Mouse (Mus musculus): Measurements from ENCODE around the gene Rgs3.

Rgs3 gene

GRCm38 (mm10) chr4:62742885-62743760 is 183.5 kb downstream of the Rgs3 start:
- WGBS, result 69% methylated on average over 14 of the region's 14 CpGs

DNA sequence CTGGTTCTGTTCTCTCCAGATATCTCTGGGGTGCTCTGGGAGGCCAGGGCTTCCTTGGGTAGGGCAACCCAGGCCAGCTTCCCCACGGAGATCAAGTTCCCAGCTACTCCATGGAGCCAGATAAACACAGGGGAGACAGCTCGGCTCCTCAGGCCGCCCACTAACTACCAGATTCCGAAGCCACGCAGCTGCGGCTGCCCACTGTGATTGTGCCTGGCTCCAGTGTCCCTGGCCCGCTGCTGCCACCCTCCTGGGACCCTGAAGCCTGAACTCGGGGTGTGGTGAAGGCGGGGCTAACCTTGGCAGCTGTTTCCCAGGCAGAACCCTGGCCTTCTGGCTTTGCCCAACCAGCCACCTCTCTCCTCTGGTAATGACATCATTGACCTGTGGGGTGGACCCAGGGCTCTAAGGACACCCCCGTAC is 184.9 kb downstream of the Rgs3 start:
- 54% methylated on average over 10 of the region's 10 CpGs for WGBS

DNA sequence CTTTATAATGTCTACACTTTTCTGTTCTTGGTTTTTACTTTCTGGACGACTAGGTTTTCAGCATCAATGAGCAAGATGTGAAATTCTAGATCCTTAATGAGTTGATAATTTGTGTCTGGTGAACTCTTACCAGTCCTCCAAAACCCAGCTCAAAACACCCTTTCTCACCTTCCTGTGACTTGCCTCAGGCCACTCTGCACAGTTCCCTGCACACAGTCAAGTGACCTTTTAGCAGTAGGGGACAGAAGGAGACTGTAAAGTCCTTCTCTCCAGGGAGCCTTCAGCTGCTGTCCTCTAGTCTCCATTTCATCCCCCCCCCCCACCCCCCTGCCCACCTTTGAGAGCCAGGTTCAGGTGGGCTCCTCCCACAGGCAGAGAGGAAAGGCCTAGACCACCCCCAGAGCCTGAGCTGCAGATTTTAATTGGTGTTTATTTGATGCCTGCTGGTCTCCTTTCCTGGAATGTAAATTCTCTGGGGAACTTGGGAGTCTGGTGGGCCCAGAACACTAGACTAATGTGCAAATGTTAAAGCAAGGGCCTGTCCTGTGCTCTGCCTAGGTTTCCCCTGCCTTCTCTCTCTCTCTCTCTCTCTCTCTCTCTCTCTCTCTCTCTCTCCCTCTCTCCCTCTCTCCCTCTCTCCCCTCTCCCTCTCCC is 185.5 kb downstream of the Rgs3 start:
- 77% methylated on average over 1 of the region's 1 CpGs for WGBS
